Mouse (Mus musculus): Measurements from ENCODE around the gene Gosr2. TPM values are rescaled to one million over a fixed set of nuclear protein-coding genes. Genes with fewer than 3 reads are reported as not detected.

The Gosr2 gene
- polyA plus RNA-seq, 1 experiment from 2014 or later, result 58.7 TPM

DNA sequence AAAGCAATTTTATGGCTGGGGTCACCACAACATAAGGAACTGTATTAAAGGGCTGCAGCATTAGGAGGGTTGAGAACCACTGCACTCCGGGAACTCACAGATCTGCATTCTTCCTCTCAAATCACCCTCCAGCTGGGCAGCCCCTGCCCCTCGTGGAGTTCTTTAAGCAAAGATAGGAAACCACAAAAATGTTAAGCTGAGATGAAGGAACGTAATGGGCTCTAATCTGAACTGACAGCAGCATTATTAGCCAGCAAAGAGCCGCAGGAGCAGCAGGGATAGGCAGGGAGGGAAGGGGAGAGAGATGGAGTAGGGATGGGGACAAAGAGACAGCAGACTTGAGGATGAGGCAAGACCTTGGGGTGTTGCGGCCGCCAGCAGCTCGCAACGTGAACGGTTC is 19.3 kb upstream of the Gosr2 start:
- Histone ChIP-seq H3K9ac (ENCODE audit: low read length) (no peak overlapping the region), H3K27ac (replicated peaks) (no peak overlapping the region), H3K4me3 (ENCODE audit: low read depth, low read length) (no peak overlapping the region), H3K36me3 (ENCODE audit: control insufficient read depth, insufficient read depth, low read length) (no peaks in the 10 kb centered on the region), H3K9me3 (ENCODE audit: control insufficient read depth, low read length) (no peaks in the 10 kb centered on the region), H3K27me3 (ENCODE audit: control insufficient read depth, insufficient read depth, low read length) (no peaks in the 10 kb centered on the region), H3K4me1 (replicated peaks; ENCODE audit: control insufficient read depth, insufficient read depth) (no peaks in the 10 kb centered on the region), H3K4me2 (replicated peaks; ENCODE audit: low read depth) (no peak overlapping the region)
- 43% methylated on average over 9 of the region's 9 CpGs for WGBS
- TF ChIP-seq CTCF (IDR thresholded peaks at IDR 0.05; ENCODE audit: low read depth), result no peak
- no peak for TF ChIP-seq EP300 (optimal IDR thresholded peaks at IDR 0.05)
- no peak for DNase-seq (ENCODE audit: low spot score)
- ATAC-seq (ENCODE audit: low FRiP score, low TSS enrichment), result no peak

DNA sequence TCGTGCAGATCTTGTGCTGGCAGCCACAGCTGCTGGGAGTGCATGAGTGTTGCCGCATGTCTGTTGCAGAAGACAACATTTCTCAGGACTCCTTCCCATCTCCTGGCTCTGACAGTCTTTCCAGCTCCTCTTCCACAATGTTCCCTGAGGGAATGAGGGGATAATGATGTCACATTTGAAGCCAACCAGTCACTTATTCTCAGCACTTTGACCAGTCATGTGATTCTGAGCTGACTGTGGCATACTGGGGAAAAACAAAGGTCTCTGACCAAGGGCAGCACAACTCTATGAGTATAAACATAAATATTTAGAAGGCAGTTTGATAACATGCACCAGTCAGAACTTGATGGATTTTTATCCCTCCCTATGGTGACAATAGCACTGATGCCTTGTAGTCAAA is 16.4 kb upstream of the Gosr2 start:
- no peak for ATAC-seq (ENCODE audit: low FRiP score, low TSS enrichment)
- H3K4me2 ChIP-seq (replicated peaks; ENCODE audit: low read depth), result no peak overlapping the region
- H3K4me1 ChIP-seq (replicated peaks; ENCODE audit: control insufficient read depth, insufficient read depth), result no peaks in the 10 kb centered on the region
- no peaks in the 10 kb centered on the region for H3K9me3 ChIP-seq (ENCODE audit: control insufficient read depth, low read length)
- no peak overlapping the region for H3K27ac ChIP-seq (replicated peaks)
- 75% methylated on average over 2 of the region's 2 CpGs for WGBS
- no peak overlapping the region for H3K4me3 ChIP-seq (ENCODE audit: low read depth, low read length)
- no peak for TF ChIP-seq CTCF (IDR thresholded peaks at IDR 0.05; ENCODE audit: low read depth)
- no peak for TF ChIP-seq EP300 (optimal IDR thresholded peaks at IDR 0.05)
- no peak for DNase-seq (ENCODE audit: low spot score)
- H3K27me3 ChIP-seq (ENCODE audit: control insufficient read depth, insufficient read depth, low read length), result no peaks in the 10 kb centered on the region
- no peaks in the 10 kb centered on the region for H3K36me3 ChIP-seq (ENCODE audit: control insufficient read depth, insufficient read depth, low read length)
- H3K9ac ChIP-seq (ENCODE audit: low read length), result no peak overlapping the region

DNA sequence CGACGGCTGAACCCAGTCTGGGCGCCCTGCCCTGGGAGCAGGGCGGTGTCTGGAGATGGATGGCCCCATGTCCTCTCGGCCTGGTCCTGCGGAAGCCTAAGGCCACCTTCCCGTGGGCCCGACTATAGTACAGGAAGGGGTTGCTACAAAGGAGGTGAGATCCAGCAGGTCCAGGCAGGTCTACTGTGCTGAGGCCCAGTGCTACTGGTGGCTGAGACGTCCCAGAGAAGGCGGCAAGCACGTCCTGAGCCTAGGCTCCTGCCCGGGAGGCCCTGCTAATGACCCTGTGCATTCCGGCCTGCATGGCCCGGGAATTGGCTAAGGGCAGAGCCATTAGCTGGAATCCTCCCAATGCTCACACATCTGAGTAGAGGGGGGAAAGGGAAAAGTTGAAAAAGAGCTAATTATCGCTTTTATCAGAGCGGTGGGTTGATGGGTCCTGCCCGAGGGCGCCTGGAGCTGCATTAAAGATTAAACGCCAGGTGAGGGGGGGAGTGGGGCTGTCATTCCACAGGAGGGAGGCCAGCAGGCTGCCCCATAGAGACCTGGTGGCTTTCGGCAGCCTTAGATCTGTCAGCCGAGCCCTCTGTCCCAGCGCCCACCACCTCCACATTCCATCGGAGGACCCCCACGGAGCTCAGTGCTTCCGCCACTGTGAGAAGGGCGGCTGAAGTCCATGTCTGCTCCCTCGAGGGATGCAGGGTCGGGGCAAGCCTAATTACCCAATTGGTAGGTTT is 14.3 kb upstream of the Gosr2 start:
- H3K27me3 ChIP-seq (ENCODE audit: control insufficient read depth, insufficient read depth, low read length), result no peaks in the 10 kb centered on the region
- ATAC-seq (ENCODE audit: low FRiP score, low TSS enrichment), result 0 out of 2 replicates have a peak, but pooled peaks have one; percentile 26
- H3K4me2 ChIP-seq (replicated peaks; ENCODE audit: low read depth), result no peak overlapping the region
- TF ChIP-seq EP300 (optimal IDR thresholded peaks at IDR 0.05) (no peak), CTCF (IDR thresholded peaks at IDR 0.05; ENCODE audit: low read depth) (no peak)
- no peak for DNase-seq (ENCODE audit: low spot score)
- no peaks in the 10 kb centered on the region for H3K36me3 ChIP-seq (ENCODE audit: control insufficient read depth, insufficient read depth, low read length)
- H3K4me1 ChIP-seq (replicated peaks; ENCODE audit: control insufficient read depth, insufficient read depth), result no peaks in the 10 kb centered on the region
- H3K4me3 ChIP-seq (ENCODE audit: low read depth, low read length), result no peak overlapping the region
- 42% methylated on average over 28 of the region's 28 CpGs for WGBS
- no peak overlapping the region for H3K27ac ChIP-seq (replicated peaks)
- H3K9me3 ChIP-seq (ENCODE audit: control insufficient read depth, low read length), result no peaks in the 10 kb centered on the region
- H3K9ac ChIP-seq (ENCODE audit: low read length), result no peak overlapping the region

DNA sequence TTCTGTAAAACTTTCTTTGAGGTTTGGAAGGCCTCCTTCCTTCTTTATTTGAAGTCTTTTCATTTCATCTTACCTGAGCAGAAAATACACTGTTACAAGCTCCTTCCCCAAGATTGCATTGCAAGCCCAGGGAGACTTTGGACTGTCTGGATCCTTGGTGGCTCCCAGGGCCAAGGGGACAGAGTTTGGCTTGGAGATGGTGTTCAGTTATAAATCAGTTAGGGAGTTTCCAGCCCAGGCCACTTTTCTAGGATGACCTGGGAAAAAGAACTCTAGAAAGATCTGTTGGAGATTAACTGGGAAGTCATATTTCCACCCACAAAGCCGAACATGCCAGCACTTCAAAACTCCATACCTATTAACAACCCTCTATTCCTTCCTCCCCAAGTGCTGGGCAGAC is 12.3 kb upstream of the Gosr2 start:
- no peak overlapping the region for H3K4me2 ChIP-seq (replicated peaks; ENCODE audit: low read depth)
- TF ChIP-seq EP300 (optimal IDR thresholded peaks at IDR 0.05) (no peak), CTCF (IDR thresholded peaks at IDR 0.05; ENCODE audit: low read depth) (no peak)
- no peaks in the 10 kb centered on the region for H3K9me3 ChIP-seq (ENCODE audit: control insufficient read depth, low read length)
- H3K27me3 ChIP-seq (ENCODE audit: control insufficient read depth, insufficient read depth, low read length), result no peaks in the 10 kb centered on the region
- no peak overlapping the region for H3K27ac ChIP-seq (replicated peaks)
- ATAC-seq (ENCODE audit: low FRiP score, low TSS enrichment) (no peak), DNase-seq (ENCODE audit: low spot score) (no peak)
- 80% methylated on average over 1 of the region's 1 CpGs for WGBS
- H3K9ac ChIP-seq (ENCODE audit: low read length), result no peak overlapping the region
- no peaks in the 10 kb centered on the region for H3K4me1 ChIP-seq (replicated peaks; ENCODE audit: control insufficient read depth, insufficient read depth)
- no peak overlapping the region for H3K4me3 ChIP-seq (ENCODE audit: low read depth, low read length)
- no peaks in the 10 kb centered on the region for H3K36me3 ChIP-seq (ENCODE audit: control insufficient read depth, insufficient read depth, low read length)

DNA sequence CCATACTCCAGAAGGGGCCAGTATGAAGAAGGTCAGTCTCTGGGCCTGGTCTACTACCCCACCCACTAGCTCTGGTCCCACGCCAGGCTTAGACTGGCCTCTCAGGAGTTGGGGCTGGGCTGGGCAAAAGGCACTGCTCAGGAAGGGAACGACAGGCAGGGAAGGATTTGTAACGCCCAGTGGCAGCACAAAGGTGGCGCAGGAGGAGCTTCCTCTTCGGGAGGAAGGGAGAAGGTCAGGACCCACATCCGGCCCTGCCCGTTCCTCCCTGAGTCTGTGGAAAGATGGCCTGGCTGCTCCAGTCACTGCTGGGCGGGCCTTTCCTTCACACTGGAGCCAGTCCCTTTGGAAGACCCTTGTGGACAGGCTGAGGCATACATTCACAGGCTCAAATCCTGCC is 9.3 kb upstream of the Gosr2 start:
- 41% methylated on average over 8 of the region's 8 CpGs for WGBS
- Histone ChIP-seq H3K27me3 (ENCODE audit: control insufficient read depth, insufficient read depth, low read length) (no peaks in the 10 kb centered on the region), H3K9ac (ENCODE audit: low read length) (no peak overlapping the region), H3K36me3 (ENCODE audit: control insufficient read depth, insufficient read depth, low read length) (no peaks in the 10 kb centered on the region), H3K9me3 (ENCODE audit: control insufficient read depth, low read length) (no peaks in the 10 kb centered on the region), H3K4me2 (replicated peaks; ENCODE audit: low read depth) (no peak overlapping the region), H3K4me3 (ENCODE audit: low read depth, low read length) (no peak overlapping the region), H3K27ac (replicated peaks) (no peak overlapping the region), H3K4me1 (replicated peaks; ENCODE audit: control insufficient read depth, insufficient read depth) (no peaks in the 10 kb centered on the region)
- no peak for DNase-seq (ENCODE audit: low spot score)
- TF ChIP-seq CTCF (IDR thresholded peaks at IDR 0.05; ENCODE audit: low read depth) (peak; percentile 10; the same call in 1 of the 2 replicates), EP300 (optimal IDR thresholded peaks at IDR 0.05) (no peak)
- peak; percentile 57; the same call in 1 of the 2 replicates for ATAC-seq (ENCODE audit: low FRiP score, low TSS enrichment)

DNA sequence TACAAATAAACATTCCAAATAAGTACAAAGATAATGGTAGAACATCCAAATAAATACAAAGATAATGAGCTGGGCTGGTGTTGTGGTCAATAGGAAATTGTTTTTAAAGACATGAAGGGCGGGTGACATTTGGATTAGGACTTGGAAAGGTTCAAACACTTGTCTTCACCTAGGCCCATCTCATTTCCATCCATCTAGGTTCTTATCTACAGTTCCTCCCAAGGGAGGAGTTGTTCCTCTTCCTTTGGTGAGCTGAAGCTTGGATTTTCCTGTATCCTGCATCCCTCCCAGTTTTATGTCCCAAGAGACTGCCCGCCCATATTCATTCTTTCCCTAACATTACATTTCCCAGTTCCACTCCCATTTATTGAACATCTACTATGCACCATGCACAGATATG is 528 bp upstream of the Gosr2 start:
- H3K27ac ChIP-seq (replicated peaks), result peak overlapping the region; percentile 98
- H3K9ac ChIP-seq (ENCODE audit: low read length), result peak overlapping the region; percentile 94
- DNase-seq (ENCODE audit: low spot score) (no peak), ATAC-seq (ENCODE audit: low FRiP score, low TSS enrichment) (no peak)
- TF ChIP-seq CTCF (IDR thresholded peaks at IDR 0.05; ENCODE audit: low read depth) (no peak), EP300 (optimal IDR thresholded peaks at IDR 0.05) (no peak)
- peak overlapping the region; percentile 91 for H3K4me3 ChIP-seq (ENCODE audit: low read depth, low read length)
- peak overlapping the region; percentile 72 for H3K4me2 ChIP-seq (replicated peaks; ENCODE audit: low read depth)
- H3K36me3 ChIP-seq (ENCODE audit: control insufficient read depth, insufficient read depth, low read length), result no peaks in the 10 kb centered on the region
- no peaks in the 10 kb centered on the region for H3K27me3 ChIP-seq (ENCODE audit: control insufficient read depth, insufficient read depth, low read length)
- 71% methylated on average over 2 of the region's 2 CpGs for WGBS
- no peaks in the 10 kb centered on the region for H3K4me1 ChIP-seq (replicated peaks; ENCODE audit: control insufficient read depth, insufficient read depth)
- no peaks in the 10 kb centered on the region for H3K9me3 ChIP-seq (ENCODE audit: control insufficient read depth, low read length)

Data from stomach, postnatal 0 days (tissue).